Mouse (Mus musculus) thymus, postnatal 25 days (tissue): ENCODE measurements around the gene Gm17428.
"Not testable (repeated sequence)": the region's sequence is repeated elsewhere in the genome, so short reads cannot be mapped to it uniquely, and the experiment has no call there.

Experiments
- DNase-seq: peaks from one replicate; pipeline ENCODE4 v3.0.0; 2022

Gm17428 gene

GRCm38 (mm10) chr14:54992196-54992595 is 15.5 kb downstream of the Gm17428 start:
- DNase-seq: no peak

GRCm38 (mm10) chr14:54993636-54994035 is 16.9 kb downstream of the Gm17428 start:
- DNase-seq: no peak

- no peak for DNase-seq
These were observed 17.6 kb downstream of the Gm17428 start, which contains the start of gene Myh7 for GRCm38 (mm10) chr14:54994136-54994868. TSS of gene Myh7 (minus strand) at chr14:54994626.

- no peak for DNase-seq
These were observed 18.1 kb downstream of the Gm17428 start for GRCm38 (mm10) chr14:54994869-54995186.

GRCm38 (mm10) chr14:54995457-54996138 is 18.9 kb downstream of the Gm17428 start:
- no peak for DNase-seq

DNA sequence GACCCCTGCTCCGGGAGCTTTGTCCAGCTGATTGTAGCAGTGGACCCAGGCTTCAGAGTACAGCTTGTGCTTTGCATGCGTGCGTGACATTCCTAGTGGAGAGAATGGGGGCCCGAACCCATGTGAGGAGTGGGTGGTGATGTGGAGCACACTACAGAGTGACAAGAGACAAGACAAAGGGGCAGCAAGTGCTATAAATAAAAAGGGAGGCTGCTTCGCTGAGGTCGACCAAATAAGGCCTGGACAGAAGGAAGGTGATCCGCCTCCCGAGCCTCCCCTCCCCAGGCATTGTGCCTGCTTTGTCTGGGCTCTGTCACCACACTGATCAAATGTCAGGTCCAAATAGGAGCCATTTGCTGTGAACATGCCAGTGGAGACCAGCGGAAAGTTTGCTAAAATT is 20.1 kb downstream of the Gm17428 start:
- no peak for DNase-seq

DNA sequence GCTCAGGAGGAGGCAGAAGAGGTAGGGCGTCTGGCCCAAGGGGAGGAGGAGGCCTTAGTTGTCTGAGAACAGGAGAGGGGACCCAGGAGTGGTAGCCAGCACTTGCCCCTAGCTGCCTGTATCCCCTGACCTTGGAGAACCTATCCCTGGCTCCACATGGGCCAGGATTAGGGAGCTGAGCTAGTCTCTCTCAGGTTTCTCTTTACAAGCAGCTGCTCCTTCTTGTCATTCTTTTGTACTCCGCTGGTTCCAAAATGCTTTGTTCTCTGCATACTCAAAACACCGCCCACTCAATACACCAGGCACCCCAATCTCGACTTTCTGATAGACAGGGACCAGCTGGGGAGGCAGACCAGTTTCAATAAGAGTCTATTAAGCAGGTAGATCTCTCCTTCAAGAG is 20.6 kb downstream of the Gm17428 start:
- DNase-seq: no peak

- DNase-seq: no peak
These were observed 21.9 kb downstream of the Gm17428 start for GRCm38 (mm10) chr14:54998680-54999079.

DNA sequence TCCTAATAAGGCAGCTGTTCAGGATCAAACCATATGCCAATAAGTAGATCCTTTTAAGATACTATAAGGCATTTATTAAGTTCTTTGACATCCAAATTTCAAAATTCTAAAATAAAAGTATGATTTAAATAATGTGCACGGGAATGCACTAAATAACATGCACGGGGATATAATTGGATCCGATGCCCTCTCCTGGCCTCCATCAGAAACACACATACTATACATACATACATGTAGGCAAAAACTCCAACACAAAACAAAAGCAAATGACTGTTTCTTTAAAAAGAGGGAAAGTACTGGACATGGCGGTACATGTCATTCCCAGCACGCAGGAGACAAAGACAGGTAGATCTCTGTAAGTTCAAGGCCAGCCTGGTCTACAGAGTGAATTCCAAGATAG is 23.1 kb downstream of the Gm17428 start:
- DNase-seq: not testable (repeated sequence)

- no peak for DNase-seq
These were observed 24.1 kb downstream of the Gm17428 start for GRCm38 (mm10) chr14:55000814-55001213.

- no peak for DNase-seq
These were observed 24.7 kb downstream of the Gm17428 start for GRCm38 (mm10) chr14:55001446-55001845.

- DNase-seq: no peak
These were observed 25.4 kb downstream of the Gm17428 start for GRCm38 (mm10) chr14:55001938-55002686.

GRCm38 (mm10) chr14:55002687-55003120 is 26.0 kb downstream of the Gm17428 start:
- DNase-seq: no peak

DNA sequence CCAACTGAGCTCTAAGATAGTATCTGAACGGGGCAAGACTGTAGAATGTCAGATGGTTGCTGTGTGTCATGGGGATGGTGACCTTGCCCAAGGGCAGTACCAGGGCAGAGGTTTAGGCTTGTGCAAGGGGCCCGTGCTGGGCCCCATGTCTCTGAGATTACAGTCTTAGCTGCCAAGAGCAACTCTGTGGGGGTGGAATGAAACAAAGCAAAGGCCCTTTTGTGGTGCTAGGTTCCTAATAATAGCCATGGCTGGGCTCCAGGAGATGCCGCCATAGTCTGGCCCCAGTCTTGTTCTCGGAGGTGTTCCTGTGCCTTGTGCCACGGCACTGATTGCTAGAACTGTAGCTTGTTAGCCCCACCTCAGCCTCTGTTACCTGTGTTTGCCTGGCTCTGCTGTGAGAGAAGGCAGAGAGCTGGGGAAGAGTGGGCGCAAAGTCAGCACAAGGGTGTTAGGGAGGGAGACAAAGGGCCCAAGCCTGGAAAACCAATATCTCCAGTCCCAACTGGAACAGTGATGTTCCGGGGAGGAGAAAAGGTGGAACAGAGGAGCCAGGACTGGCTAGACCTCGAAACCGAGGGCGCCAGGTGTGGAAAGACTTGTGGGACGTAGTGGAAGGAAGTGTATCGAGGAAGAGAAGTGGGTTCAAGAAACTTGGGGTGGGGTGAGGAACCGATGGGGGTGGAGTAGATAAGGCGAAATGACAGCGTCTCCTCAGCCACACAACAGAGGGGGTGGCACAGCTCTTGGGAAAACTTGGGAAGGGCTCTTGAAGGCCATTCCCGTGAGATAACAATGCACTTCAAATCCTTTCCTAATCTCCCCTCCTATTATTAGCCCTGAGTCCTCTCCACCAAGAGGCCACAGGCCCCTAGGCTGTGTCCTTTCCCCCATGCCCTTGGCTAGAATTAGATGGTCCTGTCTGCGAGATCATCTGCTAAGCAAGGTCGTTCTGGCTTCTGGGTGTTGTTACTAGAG is 27.4 kb downstream of the Gm17428 start:
- DNase-seq: no peak

GRCm38 (mm10) chr14:55005506-55005905 is 28.8 kb downstream of the Gm17428 start:
- no peak for DNase-seq

DNA sequence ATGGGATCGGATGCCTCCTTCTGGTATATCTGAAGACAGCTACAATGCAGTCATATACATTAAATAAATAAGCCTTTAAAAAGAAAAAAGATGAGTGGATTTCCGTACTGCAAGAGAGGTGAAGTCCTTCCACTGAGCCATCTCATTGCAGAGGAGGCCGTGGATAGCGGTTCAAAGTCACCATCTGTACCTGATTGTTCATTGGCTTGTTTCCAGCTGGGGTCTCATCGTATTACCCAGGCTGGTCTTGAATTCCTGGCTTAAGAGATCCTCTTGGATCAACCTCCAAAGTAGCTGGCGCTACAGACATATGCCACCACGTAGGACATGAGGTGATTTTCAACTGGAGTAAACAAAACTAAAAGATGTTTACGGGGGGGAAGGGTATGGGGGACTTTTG is 29.2 kb downstream of the Gm17428 start:
- no peak for DNase-seq

DNA sequence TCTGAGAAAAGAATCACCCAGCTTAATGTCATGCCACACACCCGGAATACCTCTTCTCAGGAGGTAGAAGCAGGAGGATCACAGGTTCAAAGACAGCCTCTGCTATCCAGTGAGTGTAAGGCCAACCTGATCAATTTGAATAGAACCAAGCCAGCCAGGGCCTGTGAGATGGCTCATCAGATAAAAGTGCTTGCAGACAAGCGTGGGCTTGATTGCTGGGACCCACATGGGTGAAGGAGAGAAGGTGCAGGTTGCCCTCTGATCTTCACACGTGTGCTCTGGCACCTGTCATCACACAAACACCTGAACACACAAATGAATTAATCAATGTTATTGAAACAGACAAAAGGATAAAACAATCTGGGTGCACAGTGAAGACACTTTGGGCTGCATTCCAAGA is 29.8 kb downstream of the Gm17428 start:
- no peak for DNase-seq

GRCm38 (mm10) chr14:55007120-55007908 is 30.6 kb downstream of the Gm17428 start:
- DNase-seq: no peak

- no peak for DNase-seq
These were observed 31.7 kb downstream of the Gm17428 start for GRCm38 (mm10) chr14:55008417-55008816.

DNA sequence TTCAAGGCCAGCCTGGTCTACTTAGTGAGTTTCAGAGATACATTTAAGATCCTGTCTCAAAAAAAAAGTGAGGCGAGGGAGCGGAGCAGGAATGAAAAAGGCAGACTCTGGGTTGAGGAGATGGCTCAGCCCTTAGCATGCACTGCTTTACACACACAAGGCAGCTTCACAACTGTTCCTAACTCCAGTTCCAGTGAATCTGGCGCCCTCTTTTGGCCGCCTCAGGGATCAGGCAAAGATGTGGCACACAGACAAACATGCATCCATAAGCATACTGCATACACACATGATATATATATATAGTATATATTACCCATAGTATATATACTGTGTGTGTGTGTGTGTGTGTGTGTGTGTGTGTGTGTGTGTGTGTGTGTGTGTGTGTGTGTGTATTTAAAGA is 34.4 kb downstream of the Gm17428 start:
- peak; percentile 26 for DNase-seq

DNA sequence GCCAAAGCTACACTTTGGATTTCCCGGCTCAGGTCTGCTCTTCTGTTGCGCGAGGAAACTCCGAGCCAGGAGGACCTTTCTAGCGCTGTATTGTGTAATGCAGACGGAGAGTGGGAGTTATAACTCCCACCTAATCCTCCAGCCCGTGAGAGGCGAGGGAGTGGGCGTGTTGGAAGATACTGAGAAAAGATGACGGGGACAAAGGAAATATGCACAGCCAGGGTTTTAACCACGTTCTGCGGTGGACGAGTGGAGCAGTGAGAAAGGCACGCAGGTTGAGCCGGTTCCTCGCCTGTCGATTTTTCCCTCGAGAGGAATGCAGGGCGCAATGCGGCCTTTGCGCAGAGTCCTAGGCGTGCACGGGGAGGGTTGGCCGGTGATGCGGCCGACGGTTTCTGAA is 37.9 kb downstream of the Gm17428 start:
- DNase-seq: no peak
